Mouse (Mus musculus) right cerebral cortex, postnatal 36 days (tissue): Measurements from ENCODE around the gene Txnip.
A peak's percentile ranks its signal among the peaks of the same experiment; 100 is the strongest.
"Not testable (repeated sequence)": the region's sequence is repeated elsewhere in the genome, so short reads cannot be mapped to it uniquely, and the experiment has no call there.

Experiments used
- DNase-seq, 2 experiments: peaks; one replicate each; pipeline ENCODE4 v3.0.0; 2022; ENCODE audit warnings: low spot score in 2 of 2, mixed read lengths in 1 of 2

Txnip gene

DNA sequence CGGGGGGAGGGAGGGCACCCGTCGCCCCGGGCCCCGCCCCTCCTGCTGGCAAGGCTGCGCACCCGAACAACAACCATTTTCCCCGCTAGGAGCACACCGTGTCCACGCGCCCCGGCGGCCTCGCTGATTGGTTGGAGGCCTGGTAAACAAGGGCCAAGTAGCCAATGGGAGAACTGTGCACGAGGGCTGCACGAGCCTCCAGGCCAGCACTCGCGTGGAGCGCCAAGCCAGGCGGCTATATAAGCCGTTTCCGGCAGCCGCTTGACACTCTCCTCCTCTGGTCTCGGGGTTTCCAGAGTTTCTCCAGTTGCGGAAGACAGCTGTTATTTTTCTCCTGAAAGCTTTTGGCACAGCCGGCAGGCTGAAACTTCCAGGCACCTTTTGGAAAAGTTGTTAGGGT is at the start of gene Txnip:
Gene Txnip (plus strand): TSS at position 264 of the 400 bp plus-strand sequence.
- peak; percentile 94 to 95 for DNase-seq

DNA sequence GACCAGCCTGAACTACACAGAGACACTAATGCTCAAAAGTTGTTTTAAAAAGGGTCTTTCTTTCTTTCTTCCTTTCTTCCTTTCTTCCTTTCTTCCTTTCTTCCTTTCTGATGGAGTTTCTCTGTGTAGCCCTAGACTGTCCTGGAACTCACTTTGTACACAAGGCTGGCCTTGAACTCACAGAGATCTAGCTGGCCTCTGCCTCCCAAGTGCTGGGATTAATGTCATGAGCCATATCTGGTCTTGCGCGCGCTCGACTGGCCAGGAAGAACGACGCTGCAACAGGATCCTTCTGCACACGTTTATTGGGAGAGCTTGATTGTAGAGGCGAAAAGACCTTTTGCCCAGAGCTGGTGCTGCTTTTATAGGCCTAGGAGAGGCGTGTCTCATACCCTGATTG is 49.8 kb upstream of the Txnip start:
- DNase-seq: not testable (repeated sequence)

DNA sequence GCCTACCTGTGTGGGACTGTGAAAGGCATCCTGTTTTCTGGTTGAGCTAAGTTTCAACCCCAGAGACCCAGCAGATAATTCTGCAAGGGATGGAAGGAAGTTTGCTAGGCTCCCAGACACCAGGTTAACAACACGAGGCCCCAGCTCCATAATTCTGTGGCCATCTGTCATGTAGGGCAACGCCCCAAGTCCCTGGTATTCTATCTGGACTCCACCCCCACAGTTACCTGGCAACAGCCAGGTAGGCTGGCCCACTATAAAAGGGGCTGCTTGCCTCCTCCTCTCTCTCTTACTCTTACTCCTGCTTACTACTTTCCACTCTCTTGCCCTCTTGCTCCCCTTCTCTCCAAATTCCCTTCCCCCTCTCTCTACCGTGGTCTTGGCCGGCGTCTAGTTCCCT is 37.6 kb upstream of the Txnip start:
- no peak for DNase-seq

DNA sequence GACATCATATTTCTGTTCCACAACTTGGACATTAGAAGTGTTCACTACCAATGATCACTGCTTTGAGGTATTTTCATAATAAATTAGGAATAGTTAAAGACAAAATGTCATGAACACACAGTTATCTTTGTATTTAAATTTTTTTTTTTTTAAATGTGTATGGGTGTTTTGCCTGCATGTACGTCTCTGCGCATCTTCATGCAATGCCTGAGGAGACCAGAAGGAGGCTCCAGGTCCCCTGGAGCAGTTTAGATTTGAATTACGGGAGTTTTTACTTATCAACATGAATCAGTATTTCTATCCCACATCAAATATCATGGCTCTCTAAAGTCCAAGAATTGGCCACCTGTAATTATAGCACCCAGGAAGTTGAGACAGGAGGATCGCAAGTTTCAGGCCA is 35.6 kb upstream of the Txnip start:
- DNase-seq: no peak

DNA sequence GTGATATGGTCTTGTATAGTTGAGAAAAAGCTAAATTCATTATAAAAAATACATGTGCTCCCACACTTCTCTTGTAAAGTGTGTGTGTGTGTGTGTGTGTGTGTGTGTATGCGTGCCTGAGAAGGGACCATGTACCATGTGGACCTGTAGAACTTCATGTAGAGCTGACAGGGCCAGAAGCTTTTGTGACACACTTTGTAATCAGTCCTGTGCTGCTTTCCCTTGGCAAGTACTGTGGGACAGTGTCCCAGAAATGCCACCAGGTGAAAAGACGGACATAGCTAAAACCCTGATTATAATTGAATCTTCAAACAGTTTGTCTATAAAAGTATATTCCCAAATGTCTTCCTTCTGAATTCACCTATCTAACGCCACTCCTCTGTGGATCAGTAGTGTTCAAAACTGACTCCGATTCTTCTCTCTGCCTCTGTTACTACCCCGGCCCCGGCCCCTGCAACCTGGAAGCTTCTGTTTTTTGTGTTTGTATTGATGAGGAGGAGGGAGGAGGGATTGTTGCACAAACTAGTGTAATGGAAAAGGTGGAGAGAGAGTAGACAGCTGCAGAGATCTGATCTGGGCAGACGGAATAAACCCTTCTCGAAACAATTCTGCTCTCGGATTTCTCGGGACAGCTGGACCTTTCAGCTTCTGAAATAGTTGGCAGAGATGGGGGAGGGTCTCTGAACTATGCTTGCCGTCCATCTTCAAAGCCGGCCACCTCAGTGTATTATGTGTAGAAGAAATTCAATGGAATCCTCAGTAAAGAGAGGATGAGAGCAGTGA is 33.5 kb upstream of the Txnip start:
- DNase-seq: no peak

DNA sequence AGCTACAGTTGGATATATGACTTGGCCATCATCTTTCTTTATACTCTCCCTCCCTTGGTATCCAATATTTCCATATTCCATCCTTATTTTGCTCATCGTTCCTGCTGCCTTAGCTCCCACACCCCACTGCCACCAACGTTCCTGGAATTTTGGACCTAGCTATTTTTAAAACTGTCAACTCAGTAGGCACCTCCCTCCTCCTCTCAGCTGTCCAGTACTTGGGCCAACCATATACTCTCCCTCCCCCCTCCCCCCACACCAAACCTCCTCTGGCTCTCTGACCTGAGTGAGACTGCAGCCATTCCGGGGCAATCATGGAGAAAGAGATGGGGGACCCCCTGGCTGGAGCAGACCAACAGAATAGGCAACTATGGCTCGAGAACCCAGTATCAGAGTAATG is 32.8 kb upstream of the Txnip start, which contains the start of gene Hfe2:
Gene Hfe2 (plus strand): TSS at position 259 of the 400 bp plus-strand sequence.
- DNase-seq: no peak

DNA sequence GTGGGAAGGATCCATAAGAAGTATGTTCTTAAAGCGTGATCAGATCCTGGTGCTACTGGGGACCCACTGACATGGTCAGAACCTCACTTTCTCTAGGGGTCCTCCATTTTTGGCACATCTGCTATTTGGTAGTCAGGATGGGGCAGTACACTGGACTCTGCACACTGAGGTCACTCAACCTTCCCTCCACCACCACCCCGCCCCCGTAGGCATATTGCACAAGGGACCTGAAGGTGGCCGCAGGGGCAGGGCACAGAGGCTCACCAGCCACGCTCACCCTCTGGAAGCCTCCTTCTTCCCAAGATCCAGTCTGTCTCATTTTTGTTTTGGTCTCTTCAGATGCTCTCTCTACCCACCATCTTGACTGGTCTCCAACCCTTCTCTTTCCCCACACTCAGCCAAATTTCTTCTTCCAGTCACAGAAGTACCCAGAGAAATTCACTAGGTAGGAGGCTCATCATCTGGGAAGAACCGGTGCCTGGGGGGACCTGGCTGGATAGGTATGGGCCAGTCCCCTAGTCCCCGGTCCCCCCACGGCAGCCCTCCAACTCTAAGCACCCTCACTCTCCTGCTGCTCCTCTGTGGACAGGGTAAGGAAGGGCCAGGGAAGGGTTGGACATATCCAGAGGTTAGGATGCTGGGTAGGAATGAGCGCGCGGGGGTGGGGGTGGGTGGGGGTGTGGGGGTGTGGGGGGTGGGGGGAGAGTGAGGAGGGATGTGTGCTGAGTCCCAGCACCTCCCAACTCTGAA is 31.6 kb upstream of the Txnip start:
- DNase-seq: no peak

DNA sequence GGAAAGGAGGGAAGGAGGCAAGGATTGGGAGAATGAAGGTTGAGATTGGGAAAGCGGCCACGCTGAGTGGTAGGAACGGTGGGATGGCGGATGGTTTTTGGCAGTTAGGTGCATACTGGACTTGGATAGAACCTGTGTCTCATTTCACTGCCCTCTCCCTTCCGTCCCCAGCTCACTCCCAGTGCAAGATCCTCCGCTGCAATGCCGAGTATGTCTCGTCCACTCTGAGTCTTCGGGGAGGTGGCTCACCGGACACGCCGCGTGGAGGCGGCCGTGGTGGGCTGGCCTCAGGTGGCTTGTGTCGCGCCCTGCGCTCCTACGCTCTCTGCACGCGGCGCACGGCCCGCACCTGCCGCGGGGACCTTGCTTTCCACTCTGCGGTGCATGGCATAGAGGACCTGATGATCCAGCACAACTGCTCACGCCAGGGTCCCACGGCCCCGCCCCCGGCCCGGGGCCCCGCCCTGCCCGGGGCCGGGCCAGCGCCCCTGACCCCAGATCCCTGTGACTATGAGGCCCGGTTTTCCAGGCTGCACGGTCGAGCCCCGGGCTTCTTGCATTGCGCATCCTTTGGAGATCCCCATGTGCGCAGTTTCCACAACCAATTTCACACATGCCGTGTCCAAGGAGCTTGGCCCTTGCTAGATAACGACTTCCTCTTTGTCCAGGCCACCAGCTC is 30.8 kb upstream of the Txnip start:
- no peak for DNase-seq

DNA sequence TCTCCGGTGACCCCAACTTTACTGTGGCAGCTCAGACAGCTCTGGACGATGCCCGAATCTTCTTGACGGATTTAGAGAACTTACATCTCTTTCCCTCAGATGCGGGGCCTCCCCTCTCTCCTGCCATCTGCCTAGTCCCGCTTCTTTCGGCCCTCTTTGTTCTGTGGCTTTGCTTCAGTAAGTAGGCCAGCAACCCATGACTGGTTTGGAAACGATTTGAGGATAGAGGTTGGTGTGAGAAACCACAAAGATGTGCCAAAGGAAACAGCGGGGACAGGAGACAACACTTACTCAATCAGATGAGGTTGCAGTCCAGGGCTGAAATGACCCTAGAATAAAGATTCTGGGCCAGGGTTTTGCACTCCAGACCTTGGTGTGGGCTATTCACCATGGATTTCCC is 29.3 kb upstream of the Txnip start:
- no peak for DNase-seq

DNA sequence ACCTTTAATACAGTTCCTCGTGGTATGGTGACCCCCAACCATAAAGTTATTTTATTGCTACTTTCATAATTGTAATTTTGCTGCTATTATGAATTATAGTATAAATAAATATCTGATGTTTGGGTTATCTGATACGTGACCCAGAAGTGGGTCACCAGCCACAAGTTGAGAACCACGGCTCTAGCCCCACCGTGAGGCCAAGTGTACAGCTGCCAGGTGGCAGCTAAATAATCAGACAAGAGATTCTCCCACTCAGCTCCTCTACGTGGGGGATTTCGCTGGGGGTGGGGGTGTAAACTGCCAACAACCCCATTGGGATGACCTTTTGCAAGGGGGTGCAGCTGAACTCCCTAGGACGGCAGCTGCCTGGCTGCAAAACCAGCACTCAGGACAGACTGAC is 25.7 kb upstream of the Txnip start:
- no peak for DNase-seq

DNA sequence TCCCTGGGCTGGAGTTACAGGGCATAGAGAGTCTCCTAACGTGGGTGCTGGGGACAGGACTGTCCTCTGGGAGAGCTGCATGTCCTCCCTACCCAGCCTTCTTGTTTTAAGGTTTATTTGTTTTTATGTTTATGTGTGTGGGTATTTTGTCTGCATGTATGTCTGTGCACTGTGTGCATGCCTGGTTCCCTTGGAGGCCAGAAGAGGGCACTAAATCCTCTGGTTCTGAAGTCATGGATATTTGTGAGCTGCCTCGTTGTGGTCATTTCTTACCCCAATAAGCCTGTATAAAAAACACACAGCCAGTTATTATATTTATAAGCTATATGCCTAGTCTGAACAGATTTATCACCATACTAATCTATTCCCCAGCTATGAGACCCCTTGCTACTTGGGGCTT is 23.5 kb upstream of the Txnip start:
- DNase-seq: no peak

DNA sequence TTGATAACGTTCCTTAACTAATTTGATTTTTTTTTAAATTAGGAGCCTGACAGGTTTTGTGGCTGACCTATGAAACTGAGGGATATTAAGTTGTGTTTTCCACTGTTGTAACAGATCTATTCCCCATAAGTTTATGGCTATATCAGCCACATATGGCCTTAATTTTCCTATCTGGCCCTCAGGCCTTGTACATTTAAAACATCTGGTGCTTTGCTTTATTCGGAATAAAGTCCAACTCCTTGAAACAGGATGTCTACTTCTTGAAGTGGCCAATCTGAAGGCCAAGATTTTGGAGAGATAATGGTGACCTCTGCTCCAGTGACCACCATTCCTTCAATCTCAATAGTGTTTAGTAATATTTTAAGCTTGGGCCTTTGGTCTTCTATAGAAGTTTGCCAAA is 18.4 kb upstream of the Txnip start:
- DNase-seq: no peak

DNA sequence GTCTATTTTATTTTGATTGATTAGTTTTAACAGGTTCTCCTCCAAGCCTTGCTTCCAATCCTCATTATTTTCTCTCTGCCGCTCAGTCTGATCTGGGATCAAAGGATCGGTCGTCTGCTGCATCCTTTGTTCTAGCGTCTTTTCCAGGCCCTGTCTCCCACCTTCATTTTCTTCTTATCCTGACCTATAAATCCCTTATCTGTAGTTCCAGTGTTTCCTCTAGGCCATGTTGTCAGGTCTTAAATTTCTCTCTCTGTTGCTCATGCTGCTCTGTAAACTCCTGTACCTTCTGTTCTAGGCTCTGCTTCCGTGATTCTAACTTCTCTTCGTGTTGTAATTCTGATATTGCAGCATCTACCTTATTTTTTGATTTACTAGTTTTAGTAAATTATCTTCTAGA is 17.0 kb upstream of the Txnip start:
- no peak for DNase-seq

DNA sequence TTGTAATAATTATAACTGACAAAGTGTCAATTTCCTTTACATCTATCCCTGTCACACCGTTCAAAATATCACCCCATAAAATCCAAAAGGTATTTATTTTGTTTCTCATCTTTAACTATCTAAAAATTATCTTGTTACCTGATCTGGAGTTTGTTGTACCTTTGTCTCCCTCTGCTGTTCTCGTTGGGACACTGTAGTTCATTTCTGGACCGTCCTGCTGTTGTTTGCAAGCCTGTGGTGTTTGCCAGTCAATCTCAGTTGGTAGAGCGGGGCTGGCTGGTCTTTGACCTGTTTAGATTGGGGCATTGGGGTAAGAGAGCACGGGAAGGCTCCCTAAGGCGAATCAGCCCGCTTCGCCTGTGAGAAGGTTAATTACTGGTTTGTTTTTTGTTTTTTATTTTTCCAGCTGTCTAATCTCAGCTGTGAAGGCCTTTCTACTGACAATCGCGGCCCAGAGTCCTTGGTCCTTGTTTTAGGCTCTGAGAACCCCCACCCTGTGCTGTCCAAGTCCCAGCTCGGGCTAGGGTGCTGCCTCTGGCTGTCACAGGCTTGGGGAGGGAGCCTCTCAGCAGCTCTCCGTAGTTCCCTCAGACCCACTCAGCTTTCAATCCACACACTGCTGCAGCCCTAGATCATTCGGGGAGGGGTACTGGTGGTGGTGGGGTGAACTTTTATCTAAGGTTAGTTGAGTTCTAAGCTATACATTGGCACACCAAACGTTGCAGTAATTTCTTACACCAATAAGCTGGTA is 16.3 kb upstream of the Txnip start:
- no peak for DNase-seq

DNA sequence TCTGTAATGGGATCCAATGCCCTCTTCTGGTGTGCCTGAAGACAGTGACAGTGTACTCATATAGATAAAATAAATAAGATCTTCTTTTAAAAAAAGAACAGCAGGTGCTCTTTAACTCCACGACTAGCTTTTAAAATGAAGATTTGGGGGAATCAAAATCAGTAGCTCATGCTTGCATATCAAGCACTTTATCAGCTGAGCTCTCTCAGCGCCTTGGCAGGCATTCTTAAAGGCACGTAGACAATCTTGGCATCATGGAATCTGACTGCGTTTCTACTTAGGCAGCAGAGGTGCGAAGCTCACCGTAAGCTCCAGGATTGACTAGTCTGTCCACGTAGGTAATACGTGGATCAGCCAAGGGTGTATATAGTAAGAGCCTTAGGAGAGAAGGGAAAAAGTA is 15.2 kb upstream of the Txnip start:
- no peak for DNase-seq

DNA sequence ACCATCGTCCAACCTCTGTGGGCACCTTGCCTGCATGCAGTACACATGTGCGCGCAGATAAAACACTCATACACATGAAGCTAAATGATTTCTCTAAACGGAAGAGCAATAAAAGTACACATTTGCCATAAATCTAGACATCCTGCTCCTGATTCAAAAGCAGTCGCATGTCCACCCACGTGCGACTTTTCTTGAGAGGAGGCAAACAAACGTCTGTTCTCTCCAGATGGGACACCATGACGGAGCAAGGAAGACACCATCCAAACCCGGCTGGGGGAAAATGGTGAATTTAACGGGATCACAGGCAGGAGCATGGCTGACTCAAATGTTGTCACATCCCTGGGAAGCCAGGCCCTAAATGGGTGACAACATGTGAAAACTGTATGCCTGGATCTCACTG is 14.4 kb upstream of the Txnip start:
- DNase-seq: peak in 1 of 2 experiments; percentile 28

DNA sequence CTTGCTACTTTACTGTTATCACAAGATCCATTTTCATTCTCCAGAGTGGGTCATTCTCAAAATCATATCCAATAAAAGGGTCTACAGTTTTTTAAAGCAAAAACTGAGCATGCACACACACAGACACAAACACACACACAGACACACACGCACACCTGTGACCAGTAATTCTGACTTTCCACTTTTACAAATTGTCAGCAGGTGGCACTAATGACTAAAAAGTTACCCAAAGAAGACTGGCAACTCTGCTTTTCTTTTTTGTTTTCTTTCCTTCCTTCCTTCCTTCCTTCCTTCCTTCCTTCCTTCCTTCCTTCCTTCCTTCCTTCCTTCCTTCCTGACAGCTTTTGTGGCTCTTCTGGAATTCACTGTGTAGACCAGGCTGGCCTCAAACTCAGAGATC is 12.2 kb upstream of the Txnip start:
- DNase-seq: no peak

DNA sequence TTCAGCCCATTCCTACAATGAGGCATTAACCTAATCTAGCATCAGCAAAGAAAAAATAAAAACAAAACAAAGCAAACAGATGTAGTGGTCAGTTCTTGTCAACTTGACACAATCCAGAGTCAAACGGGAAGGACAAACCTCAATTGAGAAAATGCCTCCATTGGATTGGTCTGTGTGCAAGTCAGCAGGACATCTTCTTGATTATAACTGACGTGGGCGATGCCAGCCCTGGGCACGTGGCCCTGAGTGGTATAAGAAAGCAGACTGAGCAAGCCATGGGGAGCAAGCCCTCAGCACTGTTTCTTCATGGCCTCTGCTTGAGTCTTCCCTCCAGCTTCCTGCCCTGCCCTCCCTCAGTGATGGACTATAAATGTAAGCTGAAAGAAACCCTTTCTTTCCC is 10.9 kb upstream of the Txnip start:
- DNase-seq: no peak

DNA sequence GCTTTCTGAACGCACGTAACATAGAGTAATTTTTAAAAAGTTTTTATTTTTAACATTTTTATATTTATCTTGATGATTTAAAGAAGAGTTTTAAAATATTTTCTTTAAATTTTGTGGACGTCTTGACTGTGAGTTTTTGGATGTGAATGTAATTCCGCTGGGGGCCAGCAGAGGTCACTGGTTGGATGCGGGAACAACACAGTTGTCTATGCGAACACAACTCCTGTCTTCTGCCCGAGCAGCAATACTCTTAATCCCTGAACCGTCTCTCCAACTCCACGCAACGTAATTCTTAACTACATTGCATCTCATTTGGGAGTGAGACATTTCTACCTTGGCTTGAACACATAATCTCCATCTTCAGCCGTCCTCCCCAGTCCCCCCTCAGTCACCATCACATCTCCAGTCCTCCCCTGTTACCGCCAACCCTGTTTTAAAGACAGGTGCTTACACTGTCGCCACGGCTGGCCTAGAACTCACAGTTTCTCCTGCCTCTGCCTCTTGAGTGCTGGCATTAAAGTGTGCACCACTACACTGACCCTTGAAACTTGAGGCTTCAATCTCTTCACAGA is 10.3 kb upstream of the Txnip start:
- DNase-seq: peak; percentile 42 to 47

DNA sequence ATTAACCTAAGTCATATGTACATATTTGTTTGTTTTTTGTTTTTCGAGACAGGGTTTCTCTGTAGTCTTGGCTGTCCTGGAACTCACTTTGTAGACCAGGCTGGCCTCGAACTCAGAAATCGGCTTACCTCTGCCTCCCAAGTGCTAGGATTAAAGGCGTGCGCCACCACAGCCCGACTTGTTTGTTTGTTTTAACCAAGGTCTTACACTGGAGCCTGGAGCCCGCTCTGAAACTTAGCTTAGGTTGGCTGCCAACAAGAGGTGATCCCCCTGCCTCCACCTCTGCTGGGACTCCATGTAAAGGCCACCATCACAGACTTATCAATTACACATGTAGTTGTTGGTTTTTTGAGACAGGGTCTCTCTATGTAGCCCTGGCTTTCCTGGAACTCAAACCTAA is 8.9 kb upstream of the Txnip start:
- DNase-seq: no peak

DNA sequence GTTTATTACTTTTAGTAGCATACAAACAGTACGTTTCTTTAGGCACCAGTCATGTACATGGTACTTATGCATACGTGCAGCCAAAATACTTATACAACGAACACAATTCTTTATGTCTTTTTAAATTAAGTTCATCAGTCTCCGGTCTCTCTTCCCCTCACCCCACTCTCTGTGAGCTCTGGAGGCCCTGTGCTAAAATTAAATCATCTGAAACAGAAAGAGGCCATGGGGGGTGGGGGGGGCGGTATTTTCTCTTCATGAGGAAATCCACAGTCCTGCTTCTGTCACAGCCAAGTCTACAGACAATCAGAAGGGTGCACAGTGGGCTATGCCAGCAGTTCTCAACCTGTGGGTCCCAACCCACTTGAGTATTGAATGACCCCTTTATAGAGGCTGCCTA is 8.4 kb upstream of the Txnip start:
- no peak for DNase-seq

DNA sequence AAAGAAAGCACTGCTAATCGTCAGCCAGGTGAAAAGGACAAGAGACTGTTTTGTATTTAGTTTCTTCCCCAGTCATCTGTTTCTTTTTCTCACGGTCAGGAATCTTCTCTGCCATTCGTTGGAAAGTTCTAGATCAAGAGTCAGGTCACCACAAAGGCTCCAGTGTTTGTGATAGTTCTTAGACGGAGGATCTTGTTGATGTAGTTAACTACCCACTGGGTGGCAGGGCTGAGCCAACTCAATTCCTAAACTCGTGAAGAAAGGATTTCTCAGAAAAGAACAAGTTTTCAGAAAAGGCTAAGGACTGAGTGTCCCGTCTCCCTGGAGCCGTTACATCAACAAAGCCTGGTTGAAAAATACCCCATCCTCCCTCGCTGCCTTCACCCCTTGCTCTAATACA is 6.6 kb upstream of the Txnip start:
- peak in 1 of 2 experiments; percentile 47 for DNase-seq
